Mouse (Mus musculus) megakaryocyte, embryonic 14.5 days (primary cell): ENCODE measurements around the gene Cdnf.

Experiments
- FLI1 ChIP-seq: IDR thresholded peaks from 2 replicates; pipeline ENCODE4 v1.6.1; 2012; ENCODE audit warnings: low read length, inconsistent platforms, mixed read lengths
- GATA1 ChIP-seq: IDR thresholded peaks from 3 replicates; pipeline ENCODE4 v1.6.1; 2012; ENCODE audit warnings: mixed read lengths, low read length, inconsistent platforms, borderline replicate concordance

GRCm38 (mm10) chr2:3500886-3501285, 11.9 kb upstream of the Cdnf start:
- TF ChIP-seq GATA1 (no peak), FLI1 (no peak)
